Mouse (Mus musculus): ENCODE results near the gene Dph1.

Dph1 gene

GRCm38 (mm10) chr11:75157037-75157436 is 34.0 kb downstream of the Dph1 start:
- no peak for DNase-seq

- DNase-seq = no peak
Measured at GRCm38 (mm10) chr11:75156416-75156815, 34.6 kb downstream of the Dph1 start.

GRCm38 (mm10) chr11:75155985-75156384 is 35.1 kb downstream of the Dph1 start:
- DNase-seq = no peak

GRCm38 (mm10) chr11:75154053-75154585 is 36.9 kb downstream of the Dph1 start:
- no peak for DNase-seq

- DNase-seq = no peak
Measured at GRCm38 (mm10) chr11:75152603-75153557, 38.2 kb downstream of the Dph1 start.

- no peak for DNase-seq
Measured at GRCm38 (mm10) chr11:75150346-75150745, 40.7 kb downstream of the Dph1 start.

- no peak for DNase-seq
Measured at GRCm38 (mm10) chr11:75148332-75149035, 42.6 kb downstream of the Dph1 start.

- DNase-seq = no peak
Measured at GRCm38 (mm10) chr11:75147846-75148168, 43.2 kb downstream of the Dph1 start.

- DNase-seq = no peak
Measured at GRCm38 (mm10) chr11:75147106-75147845, 43.8 kb downstream of the Dph1 start.

GRCm38 (mm10) chr11:75145841-75146240 is 45.2 kb downstream of the Dph1 start:
- no peak for DNase-seq

- no peak for DNase-seq
Measured at GRCm38 (mm10) chr11:75142749-75143148, 48.3 kb downstream of the Dph1 start.

- no peak for DNase-seq
Measured at GRCm38 (mm10) chr11:75141913-75142312, 49.1 kb downstream of the Dph1 start.

- DNase-seq = no peak
Measured at GRCm38 (mm10) chr11:75141038-75141437, 50.0 kb downstream of the Dph1 start.

- DNase-seq = no peak
Measured at GRCm38 (mm10) chr11:75140431-75140830, 50.6 kb downstream of the Dph1 start.

- no peak for DNase-seq
Measured at GRCm38 (mm10) chr11:75139122-75139963, 51.7 kb downstream of the Dph1 start.

- DNase-seq = no peak
Measured at GRCm38 (mm10) chr11:75136666-75137398, 54.2 kb downstream of the Dph1 start.

- no peak for DNase-seq
Measured at GRCm38 (mm10) chr11:75135358-75135757, 55.7 kb downstream of the Dph1 start.

- no peak for DNase-seq
Measured at GRCm38 (mm10) chr11:75134485-75135068, 56.5 kb downstream of the Dph1 start.

GRCm38 (mm10) chr11:75133951-75134350 is 57.1 kb downstream of the Dph1 start:
- DNase-seq = no peak

- no peak for DNase-seq
Measured at GRCm38 (mm10) chr11:75133391-75133790, 57.6 kb downstream of the Dph1 start.

GRCm38 (mm10) chr11:75132278-75132677 is 58.8 kb downstream of the Dph1 start:
- no peak for DNase-seq
